Mouse (Mus musculus): ENCODE measurements around the gene Cdan1. TPM values are rescaled to one million over a fixed set of nuclear protein-coding genes. Genes with fewer than 3 reads are reported as not detected.

Gene Cdan1
- polyA plus RNA-seq, 1 experiment from 2014 or later: 4.9 TPM

GRCm38 (mm10) chr2:120731877-120732530 is 117.9 kb downstream of the Cdan1 start:
- peak overlapping the region; percentile 89 for H3K4me2 ChIP-seq
- peaks cover 12% of the 10 kb centered on the region for H3K36me3 ChIP-seq
- no peak for ATAC-seq (ENCODE audit: insufficient read depth, low FRiP score, low read depth)
- H3K4me1 ChIP-seq: peaks cover 17% of the 10 kb centered on the region; the same call in 1 of the 2 replicates
- no peaks in the 10 kb centered on the region for H3K27me3 ChIP-seq (replicated peaks)
- H3K27ac ChIP-seq: peak overlapping the region; percentile 96
- H3K4me3 ChIP-seq (replicated peaks): peak overlapping the region; percentile 75
- WGBS: 40% methylated on average over 7 of the region's 7 CpGs
- H3K9me3 ChIP-seq: no peaks in the 10 kb centered on the region
- no peak overlapping the region for H3K9ac ChIP-seq

GRCm38 (mm10) chr2:120731167-120731862 is 118.6 kb downstream of the Cdan1 start:
- Histone ChIP-seq H3K9me3 (no peaks in the 10 kb centered on the region), H3K27ac (peak overlapping the region; percentile 96), H3K4me3 (replicated peaks) (peak overlapping the region; percentile 75), H3K9ac (peak overlapping the region; percentile 87), H3K36me3 (peaks cover 19% of the 10 kb centered on the region), H3K27me3 (replicated peaks) (no peaks in the 10 kb centered on the region), H3K4me1 (peaks cover 17% of the 10 kb centered on the region; the same call in 1 of the 2 replicates), H3K4me2 (peak overlapping the region; percentile 89)
- 0% methylated on average over 59 of the region's 61 CpGs for WGBS
- ATAC-seq (ENCODE audit: insufficient read depth, low FRiP score, low read depth): peak; percentile 98

- Histone ChIP-seq H3K36me3 (peaks cover 25% of the 10 kb centered on the region), H3K4me1 (peaks cover 17% of the 10 kb centered on the region; the same call in 1 of the 2 replicates), H3K27me3 (replicated peaks) (no peaks in the 10 kb centered on the region), H3K9me3 (no peaks in the 10 kb centered on the region), H3K9ac (peak overlapping the region; percentile 87), H3K4me3 (replicated peaks) (peak overlapping the region; percentile 75), H3K27ac (peak overlapping the region; percentile 96), H3K4me2 (peak overlapping the region; percentile 89)
- ATAC-seq (ENCODE audit: insufficient read depth, low FRiP score, low read depth): peak; percentile 11
- WGBS: under 1% methylated on average over 50 of the region's 50 CpGs
Measured at GRCm38 (mm10) chr2:120730639-120731166, 119.2 kb downstream of the Cdan1 start.

GRCm38 (mm10) chr2:120729775-120730585 is 119.9 kb downstream of the Cdan1 start:
- Histone ChIP-seq H3K4me3 (replicated peaks) (peak overlapping the region; percentile 75), H3K9me3 (no peaks in the 10 kb centered on the region), H3K27ac (no peak overlapping the region), H3K36me3 (peaks cover 32% of the 10 kb centered on the region), H3K4me2 (peak overlapping the region; percentile 89), H3K27me3 (replicated peaks) (no peaks in the 10 kb centered on the region), H3K9ac (peak overlapping the region; percentile 87), H3K4me1 (peaks cover 17% of the 10 kb centered on the region; the same call in 1 of the 2 replicates)
- no peak for ATAC-seq (ENCODE audit: insufficient read depth, low FRiP score, low read depth)
- WGBS: 8% methylated on average over 23 of the region's 23 CpGs

DNA sequence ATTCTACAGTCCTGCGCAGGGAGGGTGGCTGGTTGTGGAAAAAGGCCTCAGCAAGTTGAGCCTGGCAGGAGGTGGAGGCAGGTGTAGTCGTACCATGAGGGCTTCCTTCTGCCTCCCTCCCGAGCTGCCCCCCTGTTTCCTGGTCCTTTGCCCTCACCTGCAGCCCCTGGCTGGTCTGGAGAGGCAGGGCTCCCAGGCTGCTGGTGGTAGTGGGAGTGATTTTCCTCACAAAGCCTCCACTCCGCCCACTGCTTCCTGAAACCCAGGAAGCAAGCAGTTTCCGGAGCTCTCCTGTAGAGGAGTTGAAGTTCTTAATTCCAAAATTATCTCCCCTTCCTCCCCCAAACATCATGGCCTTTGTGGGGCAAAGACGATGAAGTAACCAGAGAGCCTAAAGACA is 125.8 kb downstream of the Cdan1 start:
- Histone ChIP-seq H3K9me3 (no peaks in the 10 kb centered on the region), H3K4me3 (replicated peaks) (no peak overlapping the region), H3K27me3 (replicated peaks) (no peaks in the 10 kb centered on the region), H3K36me3 (peaks cover 85% of the 10 kb centered on the region), H3K27ac (no peak overlapping the region), H3K9ac (no peak overlapping the region), H3K4me1 (0 out of 2 replicates have a peak, but pooled peaks cover 10% of the 10 kb centered on the region), H3K4me2 (no peak overlapping the region)
- no peak for ATAC-seq (ENCODE audit: insufficient read depth, low FRiP score, low read depth)
- 75% methylated on average over 6 of the region's 6 CpGs for WGBS

- H3K4me3 ChIP-seq (replicated peaks): no peak overlapping the region
- peaks cover 90% of the 10 kb centered on the region for H3K36me3 ChIP-seq
- no peaks in the 10 kb centered on the region for H3K9me3 ChIP-seq
- ATAC-seq (ENCODE audit: insufficient read depth, low FRiP score, low read depth): no peak
- H3K27me3 ChIP-seq (replicated peaks): no peaks in the 10 kb centered on the region
- 74% methylated on average over 4 of the region's 4 CpGs for WGBS
- H3K27ac ChIP-seq: no peak overlapping the region
- 0 out of 2 replicates have a peak, but pooled peaks cover 4% of the 10 kb centered on the region for H3K4me1 ChIP-seq
- H3K4me2 ChIP-seq: no peak overlapping the region
- H3K9ac ChIP-seq: no peak overlapping the region
Measured at GRCm38 (mm10) chr2:120723621-120724020, 126.3 kb downstream of the Cdan1 start.

- Histone ChIP-seq H3K36me3 (peaks cover 92% of the 10 kb centered on the region), H3K9me3 (no peaks in the 10 kb centered on the region), H3K9ac (no peak overlapping the region), H3K27me3 (replicated peaks) (no peaks in the 10 kb centered on the region), H3K27ac (no peak overlapping the region), H3K4me3 (replicated peaks) (no peak overlapping the region), H3K4me2 (no peak overlapping the region), H3K4me1 (no peaks in the 10 kb centered on the region)
- no peak for ATAC-seq (ENCODE audit: insufficient read depth, low FRiP score, low read depth)
- 69% methylated on average over 8 of the region's 8 CpGs for WGBS
Measured at GRCm38 (mm10) chr2:120722491-120722890, 127.4 kb downstream of the Cdan1 start.

- Histone ChIP-seq H3K36me3 (peaks cover 92% of the 10 kb centered on the region), H3K4me3 (replicated peaks) (no peak overlapping the region), H3K9me3 (no peaks in the 10 kb centered on the region), H3K4me1 (no peaks in the 10 kb centered on the region), H3K9ac (no peak overlapping the region), H3K4me2 (no peak overlapping the region), H3K27me3 (replicated peaks) (no peaks in the 10 kb centered on the region), H3K27ac (no peak overlapping the region)
- WGBS: 89% methylated on average over 2 of the region's 2 CpGs
- no peak for ATAC-seq (ENCODE audit: insufficient read depth, low FRiP score, low read depth)
Measured at GRCm38 (mm10) chr2:120721911-120722310, 128.0 kb downstream of the Cdan1 start.

GRCm38 (mm10) chr2:120720821-120721220 is 129.1 kb downstream of the Cdan1 start:
- no peak for ATAC-seq (ENCODE audit: insufficient read depth, low FRiP score, low read depth)
- no peak overlapping the region for H3K4me2 ChIP-seq
- H3K9ac ChIP-seq: no peak overlapping the region
- no peak overlapping the region for H3K27ac ChIP-seq
- H3K4me1 ChIP-seq: no peaks in the 10 kb centered on the region
- H3K9me3 ChIP-seq: no peaks in the 10 kb centered on the region
- peaks cover 81% of the 10 kb centered on the region for H3K36me3 ChIP-seq
- no peaks in the 10 kb centered on the region for H3K27me3 ChIP-seq (replicated peaks)
- no peak overlapping the region for H3K4me3 ChIP-seq (replicated peaks)
- 91% methylated on average over 6 of the region's 6 CpGs for WGBS

GRCm38 (mm10) chr2:120718496-120718895 is 131.4 kb downstream of the Cdan1 start:
- no peak overlapping the region for H3K9ac ChIP-seq
- H3K27ac ChIP-seq: no peak overlapping the region
- no peaks in the 10 kb centered on the region for H3K27me3 ChIP-seq (replicated peaks)
- H3K4me2 ChIP-seq: no peak overlapping the region
- H3K36me3 ChIP-seq: peaks cover 69% of the 10 kb centered on the region
- H3K9me3 ChIP-seq: no peaks in the 10 kb centered on the region
- 92% methylated on average over 8 of the region's 8 CpGs for WGBS
- no peak overlapping the region for H3K4me3 ChIP-seq (replicated peaks)
- H3K4me1 ChIP-seq: no peaks in the 10 kb centered on the region
- no peak for ATAC-seq (ENCODE audit: insufficient read depth, low FRiP score, low read depth)

DNA sequence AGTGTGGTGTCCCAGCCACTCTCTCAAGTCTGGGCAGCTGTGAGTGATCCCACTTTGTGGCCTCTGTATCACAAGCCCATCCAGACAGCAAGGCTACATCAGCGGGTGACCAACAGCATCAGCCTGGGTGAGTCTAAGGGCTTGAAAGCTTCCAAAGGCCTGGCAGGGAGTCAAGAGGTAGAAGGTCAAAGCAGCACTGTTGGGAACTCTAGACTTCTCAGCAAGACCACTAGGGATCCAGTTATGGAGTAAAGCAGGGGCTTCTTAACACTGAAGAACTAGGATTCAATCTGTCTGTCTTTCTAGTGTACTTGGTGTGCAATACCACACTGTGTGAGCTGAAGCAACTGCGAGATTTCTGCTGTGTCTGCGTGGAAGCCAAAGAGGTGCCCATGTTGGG is 136.5 kb downstream of the Cdan1 start:
- H3K27me3 ChIP-seq (replicated peaks): no peaks in the 10 kb centered on the region
- no peak for ATAC-seq (ENCODE audit: insufficient read depth, low FRiP score, low read depth)
- no peak overlapping the region for H3K4me2 ChIP-seq
- H3K4me3 ChIP-seq (replicated peaks): no peak overlapping the region
- no peak overlapping the region for H3K9ac ChIP-seq
- WGBS: 96% methylated on average over 3 of the region's 3 CpGs
- no peak overlapping the region for H3K27ac ChIP-seq
- no peaks in the 10 kb centered on the region for H3K9me3 ChIP-seq
- peaks cover 30% of the 10 kb centered on the region for H3K36me3 ChIP-seq
- no peaks in the 10 kb centered on the region for H3K4me1 ChIP-seq
